Mouse (Mus musculus): ENCODE results near the gene Scap. TPM values are rescaled to one million over a fixed set of nuclear protein-coding genes. Genes with fewer than 3 reads are reported as not detected.
"Not testable (repeated sequence)": the region's sequence is repeated elsewhere in the genome, so short reads cannot be mapped to it uniquely, and the experiment has no call there.

Scap gene
- polyA plus RNA-seq, 1 experiment: not detected

DNA sequence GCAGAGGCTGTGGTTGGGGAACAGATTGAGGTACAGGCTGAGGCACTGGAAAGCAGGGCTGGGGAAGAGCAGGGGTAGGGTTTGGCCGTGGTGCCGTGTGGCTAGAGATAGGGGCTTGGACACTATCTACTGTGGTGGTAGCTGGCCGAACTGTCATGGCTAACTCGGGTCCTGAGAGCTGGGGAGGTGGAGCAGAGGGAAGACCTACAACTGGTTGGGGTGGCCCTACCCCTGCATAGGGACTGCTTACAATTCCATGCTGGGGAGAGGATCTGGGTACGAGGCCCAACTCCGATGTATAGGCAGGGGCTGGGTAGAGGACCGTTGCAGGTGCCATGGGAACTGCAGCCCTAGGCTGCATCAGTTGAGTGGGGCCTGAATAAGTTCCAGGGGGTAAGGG is 54.9 kb downstream of the Scap start:
- Histone ChIP-seq H3K27ac (ENCODE audit: insufficient read depth, low read depth, low read length) (no peak overlapping the region), H3K4me1 (ENCODE audit: control insufficient read depth, insufficient read depth, low read length) (peaks cover 16% of the 10 kb centered on the region), H3K4me3 (ENCODE audit: insufficient read depth, low read depth, low read length) (no peak overlapping the region)
- WGBS: 95% methylated on average over 7 of the region's 7 CpGs
- no peak for TF ChIP-seq CTCF (IDR thresholded peaks at IDR 0.05; ENCODE audit: insufficient read depth, low read depth, low read length)
- no peak for TF ChIP-seq POLR2A (IDR thresholded peaks at IDR 0.05; ENCODE audit: insufficient read depth, low read depth, low read length)

DNA sequence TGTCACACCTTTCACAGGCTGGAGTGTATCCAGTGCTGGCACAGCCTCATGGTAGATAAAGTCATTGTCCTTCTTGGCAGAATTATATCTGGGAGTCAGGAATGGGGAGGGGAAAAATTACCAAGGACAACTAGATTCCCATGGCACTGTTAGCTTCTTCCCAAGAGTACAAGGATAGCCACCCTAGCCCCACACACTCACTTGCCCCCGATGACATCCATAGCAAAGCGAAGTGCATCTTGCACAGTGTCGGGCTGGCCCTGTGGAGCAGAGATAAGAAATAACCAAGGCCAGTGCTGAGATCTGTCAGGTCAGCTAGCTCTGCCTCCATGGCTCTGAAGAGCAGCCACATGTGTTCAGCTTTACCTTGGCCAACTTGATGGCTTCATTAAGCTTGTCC is 57.8 kb downstream of the Scap start:
- no peak for TF ChIP-seq POLR2A (IDR thresholded peaks at IDR 0.05; ENCODE audit: insufficient read depth, low read depth, low read length)
- no peak for TF ChIP-seq CTCF (IDR thresholded peaks at IDR 0.05; ENCODE audit: insufficient read depth, low read depth, low read length)
- Histone ChIP-seq H3K4me3 (ENCODE audit: insufficient read depth, low read depth, low read length) (no peak overlapping the region), H3K27ac (ENCODE audit: insufficient read depth, low read depth, low read length) (no peak overlapping the region), H3K4me1 (ENCODE audit: control insufficient read depth, insufficient read depth, low read length) (peaks cover 16% of the 10 kb centered on the region)
- WGBS: 98% methylated on average over 3 of the region's 3 CpGs

DNA sequence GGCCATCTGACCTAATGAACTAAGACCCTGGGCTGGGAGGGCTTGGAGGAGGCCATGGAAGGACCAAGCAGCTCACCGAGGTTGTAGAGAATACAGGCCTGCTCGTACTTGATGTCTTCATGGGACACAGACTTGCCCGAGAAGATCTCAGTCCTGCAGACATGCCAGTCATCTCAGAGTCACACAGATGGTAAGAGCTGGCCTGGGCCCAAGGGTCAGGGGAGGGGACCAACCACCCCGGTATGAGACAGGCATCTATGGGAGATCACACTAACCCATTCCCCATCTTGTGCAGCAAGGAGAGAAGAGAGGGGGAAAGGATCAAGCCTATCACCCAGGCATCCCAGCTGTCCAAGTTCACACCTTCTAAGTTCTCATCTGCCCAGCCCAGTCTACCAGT is 60.2 kb downstream of the Scap start:
- no peak for TF ChIP-seq POLR2A (IDR thresholded peaks at IDR 0.05; ENCODE audit: insufficient read depth, low read depth, low read length)
- no peak for TF ChIP-seq CTCF (IDR thresholded peaks at IDR 0.05; ENCODE audit: insufficient read depth, low read depth, low read length)
- Histone ChIP-seq H3K4me1 (ENCODE audit: control insufficient read depth, insufficient read depth, low read length) (peaks cover 16% of the 10 kb centered on the region), H3K27ac (ENCODE audit: insufficient read depth, low read depth, low read length) (no peak overlapping the region), H3K4me3 (ENCODE audit: insufficient read depth, low read depth, low read length) (no peak overlapping the region)
- 81% methylated on average over 4 of the region's 4 CpGs for WGBS

DNA sequence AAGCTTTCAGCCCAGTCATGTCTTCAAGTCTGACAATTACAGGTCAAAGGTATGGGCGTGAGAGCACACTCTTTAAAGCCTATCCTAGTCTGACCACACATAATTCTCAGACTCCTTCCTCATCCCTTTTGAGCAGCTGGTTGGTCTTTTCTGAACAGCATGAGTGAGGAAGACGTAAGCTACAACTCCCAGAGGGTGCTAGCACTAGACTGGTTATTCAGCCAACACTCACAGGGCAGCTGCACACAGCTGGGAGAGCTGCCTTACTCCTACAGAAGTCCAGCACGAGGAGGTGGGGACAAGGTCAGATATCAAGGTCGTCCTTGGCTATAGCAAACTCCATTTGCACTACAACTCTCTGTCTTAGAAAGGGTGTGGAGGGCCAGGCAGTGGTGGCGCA is 67.6 kb downstream of the Scap start:
- no peak overlapping the region for H3K27ac ChIP-seq (ENCODE audit: insufficient read depth, low read depth, low read length)
- WGBS: 81% methylated on average over 5 of the region's 5 CpGs

DNA sequence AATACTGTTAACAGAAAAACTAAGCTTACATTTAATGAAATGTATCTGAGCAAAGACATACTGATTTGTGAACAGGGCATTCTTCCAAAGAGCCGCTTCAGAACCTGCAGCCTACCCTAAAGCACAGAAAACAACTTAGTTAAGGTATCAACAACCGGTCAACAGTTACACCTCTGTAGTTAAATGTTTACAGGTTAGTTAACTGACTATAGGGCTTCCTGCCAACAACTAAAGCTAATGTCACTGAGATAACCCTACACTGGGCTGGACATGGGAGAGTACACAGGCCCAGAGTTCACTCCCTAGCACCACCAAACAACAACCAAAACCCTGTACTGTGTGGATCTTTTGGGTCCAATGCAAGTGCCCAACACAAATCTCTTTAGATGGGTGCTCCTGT is 69.6 kb downstream of the Scap start:
- WGBS: 98% methylated on average over 2 of the region's 2 CpGs
- H3K4me1 ChIP-seq (ENCODE audit: control insufficient read depth, insufficient read depth, low read length): peaks cover 15% of the 10 kb centered on the region
- H3K27ac ChIP-seq (ENCODE audit: insufficient read depth, low read depth, low read length): no peak overlapping the region
- no peak overlapping the region for H3K4me3 ChIP-seq (ENCODE audit: insufficient read depth, low read depth, low read length)
- no peak for TF ChIP-seq POLR2A (IDR thresholded peaks at IDR 0.05; ENCODE audit: insufficient read depth, low read depth, low read length)

More for the DNA sequence above, 67.6 kb downstream of the Scap start:
- H3K4me3 ChIP-seq (ENCODE audit: insufficient read depth, low read depth, low read length): no peak overlapping the region
- no peak for TF ChIP-seq POLR2A (IDR thresholded peaks at IDR 0.05; ENCODE audit: insufficient read depth, low read depth, low read length)
- no peak for TF ChIP-seq CTCF (IDR thresholded peaks at IDR 0.05; ENCODE audit: insufficient read depth, low read depth, low read length)
- peaks cover 8% of the 10 kb centered on the region for H3K4me1 ChIP-seq (ENCODE audit: control insufficient read depth, insufficient read depth, low read length)

DNA sequence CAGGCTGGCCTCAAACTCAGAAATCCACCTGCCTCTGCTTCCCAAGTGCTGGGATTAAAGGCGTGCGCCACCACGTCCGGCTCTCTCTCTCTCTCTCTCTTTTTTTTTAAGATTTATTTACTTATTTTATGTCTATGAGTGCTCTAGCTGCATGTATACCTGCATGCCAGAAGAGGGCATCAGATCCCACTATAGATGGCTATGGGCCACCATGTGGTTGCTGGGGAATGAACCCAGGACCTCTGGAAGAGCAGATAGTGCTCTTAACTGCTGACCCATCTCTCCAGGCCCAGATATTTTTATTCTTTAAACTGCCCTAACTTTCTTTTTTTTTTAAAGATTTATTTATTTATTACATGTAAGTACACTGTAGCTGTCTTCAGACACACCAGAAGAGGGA is 70.2 kb downstream of the Scap start:
- WGBS: 82% methylated on average over 4 of the region's 4 CpGs
- not testable (repeated sequence) for H3K4me3 ChIP-seq (ENCODE audit: insufficient read depth, low read depth, low read length); H3K27ac ChIP-seq (ENCODE audit: insufficient read depth, low read depth, low read length)
- H3K4me1 ChIP-seq (ENCODE audit: control insufficient read depth, insufficient read depth, low read length): peaks cover 15% of the 10 kb centered on the region

DNA sequence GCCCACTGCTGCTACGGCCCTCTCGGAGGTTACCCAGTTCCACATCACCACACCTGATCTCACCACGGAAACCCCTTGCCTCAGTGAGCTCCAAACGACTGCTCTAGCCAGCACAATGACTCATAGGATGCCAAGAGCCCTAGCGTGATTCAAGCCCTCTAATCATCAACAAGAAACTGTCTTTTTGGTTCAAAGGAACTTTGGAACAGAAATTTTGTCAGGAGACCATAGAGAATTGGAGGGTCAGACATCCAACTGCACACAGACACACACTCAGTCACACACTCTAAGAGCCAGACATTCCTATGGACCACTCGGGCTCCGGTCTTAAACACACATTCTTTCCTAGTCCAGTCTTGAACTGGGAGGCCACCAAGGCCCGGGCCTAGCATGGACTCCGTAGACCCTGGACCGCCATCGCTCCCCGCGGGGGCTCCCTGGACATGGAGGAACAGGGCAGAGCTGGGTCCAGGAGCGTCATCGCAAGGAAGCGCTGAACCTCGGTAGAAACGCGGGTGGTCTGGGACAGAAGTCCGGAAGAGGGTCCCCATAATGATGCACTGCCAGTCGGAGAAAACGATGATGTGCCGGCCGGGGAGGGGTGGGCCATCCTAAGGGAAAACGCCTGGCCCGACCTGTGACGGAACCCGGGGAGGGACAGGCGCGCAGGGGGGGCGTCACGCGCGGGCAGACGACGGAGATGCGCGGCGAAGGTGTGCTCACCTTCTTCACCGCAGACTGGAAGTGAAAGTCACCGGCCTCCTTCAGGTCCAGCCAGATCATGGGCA is 74.4 kb downstream of the Scap start:
- under 1% methylated on average over 41 of the region's 41 CpGs for WGBS
- H3K4me1 ChIP-seq (ENCODE audit: control insufficient read depth, insufficient read depth, low read length): peaks cover 7% of the 10 kb centered on the region
- TF ChIP-seq CTCF (IDR thresholded peaks at IDR 0.05; ENCODE audit: insufficient read depth, low read depth, low read length) (no peak), POLR2A (IDR thresholded peaks at IDR 0.05; ENCODE audit: insufficient read depth, low read depth, low read length) (no peak)
- H3K4me3 ChIP-seq (ENCODE audit: insufficient read depth, low read depth, low read length): peak overlapping the region; percentile 78
- H3K27ac ChIP-seq (ENCODE audit: insufficient read depth, low read depth, low read length): peak overlapping the region; percentile 40; the same call in 1 of the 2 replicates

DNA sequence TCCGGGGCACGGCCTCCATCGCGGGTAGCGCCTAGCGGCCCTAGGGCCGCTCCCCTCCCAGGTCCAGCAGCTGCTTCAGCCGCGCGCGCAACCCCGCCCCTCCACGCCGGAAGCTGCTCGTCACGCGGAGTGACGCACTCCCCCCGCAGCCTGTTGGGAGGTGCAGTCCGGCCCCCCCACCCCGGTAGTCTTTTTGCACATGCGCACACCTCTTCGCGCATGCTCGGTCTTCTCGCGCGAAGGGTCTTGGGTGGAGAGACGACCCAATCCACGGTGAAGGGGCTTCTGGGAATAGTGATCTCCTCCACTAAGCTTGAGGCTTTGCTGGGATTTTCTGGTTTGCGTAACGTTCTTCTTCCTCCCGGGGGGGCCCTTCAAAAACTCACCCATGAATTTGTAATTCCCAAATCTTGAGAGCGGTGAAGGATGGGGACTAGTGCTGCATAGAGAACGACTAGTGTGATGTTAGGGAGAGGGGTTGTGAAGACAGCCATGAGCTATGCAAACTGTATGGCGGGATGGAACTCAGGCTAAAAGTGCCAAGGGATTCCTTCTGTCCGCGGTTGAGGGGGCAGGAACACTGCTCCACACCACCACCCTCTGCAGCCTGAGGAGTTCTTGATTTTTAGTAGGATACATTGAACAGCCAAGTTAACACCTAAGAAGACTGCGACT is 75.1 kb downstream of the Scap start, which contains the start of gene Ptpn23:
Gene Ptpn23, minus strand, starts transcription at position 115 of the 675 bp plus-strand sequence.
- H3K4me3 ChIP-seq (ENCODE audit: insufficient read depth, low read depth, low read length): peak within 1 kb of the TSS; percentile 78
- peak within 1 kb of the TSS; percentile 92 for H3K27ac ChIP-seq (ENCODE audit: insufficient read depth, low read depth, low read length)
- WGBS: under 1% methylated on average over 39 of the region's 39 CpGs
- peaks cover 7% of the 10 kb centered on the region for H3K4me1 ChIP-seq (ENCODE audit: control insufficient read depth, insufficient read depth, low read length)
- TF ChIP-seq CTCF (IDR thresholded peaks at IDR 0.05; ENCODE audit: insufficient read depth, low read depth, low read length) (no peak), POLR2A (IDR thresholded peaks at IDR 0.05; ENCODE audit: insufficient read depth, low read depth, low read length) (peak; percentile 58)

Measured in olfactory bulb, adult 2 months (tissue).